ENCODE assay signal across 14 mouse cellular contexts in the genomic region with DNA sequence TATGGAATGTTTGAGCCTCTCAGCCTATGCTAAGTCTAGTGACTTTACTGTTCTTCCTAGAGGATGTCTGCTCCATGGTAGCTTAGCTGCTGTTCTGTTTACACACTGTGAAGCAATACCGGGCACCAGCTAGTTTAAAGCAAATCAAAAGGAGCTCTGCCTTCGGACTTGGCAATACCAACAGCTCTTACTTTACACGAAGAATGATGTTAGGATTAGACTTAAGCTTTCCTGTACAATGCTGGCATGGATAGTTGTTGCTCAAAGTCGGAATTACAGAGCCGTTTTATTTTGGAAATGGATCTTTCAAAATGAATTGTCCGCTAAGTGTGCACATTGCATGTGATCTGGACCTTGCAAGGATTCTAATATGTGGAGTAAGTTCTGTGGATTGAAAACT.
"Had no signal": no experiment of that assay in that cellular context is flagged by ENCODE, and none has a peak within 500 bp of the region (broad histone marks: within the 10 kb centered on the region; RNA-seq: fewer than 3 reads in every experiment).

No protein-coding gene starts in this region.

- H3K9ac ChIP-seq: intestine, embryonic 15.5 days; kidney, embryonic 15.5 days; liver, embryonic 15.5 days had no signal

- H3K27me3 ChIP-seq: intestine, embryonic 15.5 days; kidney, embryonic 15.5 days; liver, embryonic 15.5 days had no signal

- H3K9me3 ChIP-seq: intestine, embryonic 15.5 days; kidney, embryonic 15.5 days; liver, embryonic 15.5 days had no signal

- H3K4me2 ChIP-seq: intestine, embryonic 15.5 days; kidney, embryonic 15.5 days; liver, embryonic 11.5 days; liver, embryonic 15.5 days; midbrain, embryonic 11.5 days had no signal

- H3K27ac ChIP-seq: intestine, embryonic 15.5 days; kidney, embryonic 15.5 days; left cerebral cortex, adult 2 months; liver, embryonic 15.5 days had no signal

- H3K36me3 ChIP-seq: intestine, embryonic 15.5 days; kidney, embryonic 15.5 days; liver, embryonic 15.5 days had no signal

- H3K4me1 ChIP-seq: intestine, embryonic 15.5 days; kidney, embryonic 15.5 days; liver, embryonic 15.5 days had no signal

- ATAC-seq: intestine, embryonic 15.5 days had no signal

- H3K4me3 ChIP-seq: intestine, embryonic 15.5 days; kidney, embryonic 15.5 days; left cerebral cortex, adult 2 months; liver, embryonic 15.5 days had no signal

- DNase-seq: kidney, adult 11 months; kidney, adult 8-10 months; kidney, postnatal 10 days; kidney, postnatal 36 days; layer of hippocampus, postnatal 36 days; midbrain, embryonic 14.5 days; thymus, adult 2 months; thymus, postnatal 14 days had no signal
